Mouse (Mus musculus) limb, embryonic 10.5 days (tissue): ENCODE measurements around the gene Cib4. TPM values are rescaled to one million over a fixed set of nuclear protein-coding genes. Genes with fewer than 3 reads are reported as not detected.
A peak's percentile ranks its signal among the peaks of the same experiment; 100 is the strongest.

Experiments used
- DNase-seq: peaks from one replicate; pipeline ENCODE4 v3.0.0-alpha.2; 2017; ENCODE audit warnings: low spot score
- H3K27ac ChIP-seq: fragments of 300-500 bp; sonication (generic); 2 replicates; pipeline ENCODE4 v1.5.1; 2016; ENCODE audit warnings: mild to moderate bottlenecking
- H3K27me3 ChIP-seq: fragments of 300-500 bp; sonication (generic); 2 replicates; pipeline ENCODE4 v1.6.1; 2016; ENCODE audit warnings: low read depth, mild to moderate bottlenecking; ENCODE audit not compliant: poor library complexity, severe bottlenecking
- H3K36me3 ChIP-seq: fragments of 300-500 bp; sonication (generic); 2 replicates; pipeline ENCODE4 v1.6.1; 2016; ENCODE audit warnings: mild to moderate bottlenecking, moderate library complexity
- H3K4me1 ChIP-seq: fragments of 300-500 bp; sonication (generic); 2 replicates; pipeline ENCODE4 v1.6.1; 2016
- H3K4me3 ChIP-seq: fragments of 300-500 bp; sonication (generic); 2 replicates; pipeline ENCODE4 v1.5.1; 2016; ENCODE audit warnings: mild to moderate bottlenecking, moderate library complexity
- H3K9me3 ChIP-seq: fragments of 300-500 bp; sonication (generic); replicated peaks from 2 replicates; pipeline ENCODE4 v1.6.1; 2016; ENCODE audit warnings: mild to moderate bottlenecking
- WGBS: fragments of 180-500 bp; shearing (Covaris S2); methylation state at CpG from one replicate; pipeline ENCODE4 v1.1.7; 2016; 5-methylcytosine and 5-hydroxymethylcytosine counted together
- polyA plus RNA-seq: library from polyadenylated mRNA; unstranded; fragments of >200 nt; fragmentation: Nextera tagmentation; extraction: Ambion mirVana; gene quantifications from 2 replicates; pipeline ENCODE4 v1.2.1, GENCODE M21; 2016

Cib4 gene
- polyA plus RNA-seq: not detected in 2 replicates

DNA sequence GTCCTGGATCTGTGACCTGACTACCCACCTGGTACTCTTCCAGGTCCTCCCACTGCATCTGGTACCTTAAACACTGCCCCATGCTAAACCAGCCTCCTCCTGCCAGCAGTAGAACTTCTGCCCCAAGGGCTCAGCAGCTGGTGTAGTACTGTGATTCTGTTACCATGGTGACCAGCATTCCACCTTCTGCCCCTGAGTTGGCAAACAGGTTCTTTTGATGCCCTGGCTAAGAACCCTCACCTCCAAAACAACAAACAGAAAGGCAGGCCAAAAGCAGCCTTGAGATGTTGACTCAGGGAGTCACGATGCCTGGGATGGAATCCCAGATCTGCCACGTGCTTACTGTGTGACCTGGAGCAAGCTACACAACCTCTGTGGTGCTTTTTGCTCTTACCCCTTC lies at the start of gene Cib4:
TSS of gene Cib4 (minus strand) at position 139 of the 400 bp plus-strand sequence.
- no peak within 1 kb of the TSS for H3K4me3 ChIP-seq
- WGBS: 60% methylated on average over 2 of the region's 2 CpGs
- H3K36me3 ChIP-seq: no peaks in the 10 kb centered on the region
- no peak within 1 kb of the TSS for H3K27ac ChIP-seq
- no peak for DNase-seq
- peaks cover 10% of the 10 kb centered on the region for H3K4me1 ChIP-seq
- H3K9me3 ChIP-seq: no peaks in the 10 kb centered on the region
- H3K27me3 ChIP-seq: no peaks in the 10 kb centered on the region

GRCm38 (mm10) chr5:30594953-30595560 lies 49.4 kb upstream of the Cib4 start:
- H3K9me3 ChIP-seq: no peaks in the 10 kb centered on the region
- H3K36me3 ChIP-seq: no peaks in the 10 kb centered on the region
- peaks cover 20% of the 10 kb centered on the region for H3K4me1 ChIP-seq
- H3K4me3 ChIP-seq: no peak overlapping the region
- DNase-seq: no peak
- peaks cover 22% of the 10 kb centered on the region for H3K27me3 ChIP-seq
- WGBS: 56% methylated on average over 6 of the region's 6 CpGs
- no peak overlapping the region for H3K27ac ChIP-seq

GRCm38 (mm10) chr5:30593811-30594504 lies 48.3 kb upstream of the Cib4 start:
- Histone ChIP-seq H3K27me3 (peaks cover 33% of the 10 kb centered on the region), H3K4me3 (no peak overlapping the region), H3K36me3 (no peaks in the 10 kb centered on the region), H3K9me3 (no peaks in the 10 kb centered on the region), H3K4me1 (peaks cover 24% of the 10 kb centered on the region), H3K27ac (no peak overlapping the region)
- 41% methylated on average over 10 of the region's 10 CpGs for WGBS
- no peak for DNase-seq

DNA sequence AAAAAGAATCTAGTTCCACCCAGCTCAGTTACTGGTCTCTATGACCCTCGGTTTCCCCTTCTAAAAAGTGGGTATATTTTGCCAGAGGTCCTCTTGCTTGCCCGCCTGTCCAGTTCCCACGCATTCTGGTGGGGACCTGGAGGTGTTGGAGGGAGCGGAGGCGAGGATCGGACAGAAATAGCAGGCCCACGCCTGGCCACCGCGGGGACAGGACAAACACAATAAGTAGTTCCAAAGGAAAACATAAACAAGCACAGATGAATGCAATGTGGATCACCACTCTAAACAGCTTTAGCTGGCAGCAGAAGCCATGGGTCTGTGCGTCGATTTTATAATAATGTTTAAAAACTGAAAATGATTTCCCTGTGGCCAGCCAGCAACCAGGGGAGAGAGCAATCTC lies 47.7 kb upstream of the Cib4 start:
- DNase-seq: no peak
- H3K27me3 ChIP-seq: peaks cover 39% of the 10 kb centered on the region
- no peaks in the 10 kb centered on the region for H3K9me3 ChIP-seq
- H3K4me1 ChIP-seq: peaks cover 30% of the 10 kb centered on the region
- H3K36me3 ChIP-seq: no peaks in the 10 kb centered on the region
- no peak overlapping the region for H3K27ac ChIP-seq
- H3K4me3 ChIP-seq: no peak overlapping the region
- WGBS: 86% methylated on average over 11 of the region's 11 CpGs

DNA sequence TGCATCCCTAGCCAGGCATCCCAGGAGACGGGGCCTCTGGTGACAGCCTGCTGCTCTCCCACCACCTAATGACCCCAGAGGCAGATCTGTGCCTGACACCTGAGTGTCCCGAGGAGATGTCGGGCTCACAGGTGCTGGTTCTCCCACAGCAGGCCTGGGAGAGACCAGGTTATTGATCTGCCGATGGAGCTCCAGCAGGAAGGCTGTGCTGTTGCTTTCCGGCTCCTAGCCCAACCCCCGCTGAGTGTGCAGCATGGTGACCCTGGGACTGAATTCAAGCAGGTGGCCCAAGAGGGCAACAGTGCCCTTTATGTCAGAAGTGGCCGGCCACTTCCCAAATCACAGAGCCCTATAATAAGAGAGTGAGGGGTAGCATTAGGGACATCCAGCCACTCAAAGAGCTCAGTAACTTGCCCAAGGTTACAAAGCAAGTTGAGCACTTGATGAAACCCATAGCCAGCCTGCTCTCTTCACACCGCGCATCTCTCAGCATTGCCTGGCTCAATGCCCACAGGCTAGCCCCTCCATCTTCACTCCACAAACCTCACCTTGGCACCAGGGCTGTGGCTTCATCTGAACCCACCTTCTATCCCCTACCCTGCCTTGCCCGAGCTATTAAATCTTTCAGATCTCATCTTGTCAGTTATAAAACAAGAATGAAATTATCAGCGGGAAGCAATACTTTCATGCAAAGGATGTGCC lies 46.8 kb upstream of the Cib4 start:
- peaks cover 48% of the 10 kb centered on the region for H3K27me3 ChIP-seq
- H3K9me3 ChIP-seq: no peaks in the 10 kb centered on the region
- peaks cover 39% of the 10 kb centered on the region for H3K4me1 ChIP-seq
- no peak overlapping the region for H3K4me3 ChIP-seq
- no peak for DNase-seq
- no peaks in the 10 kb centered on the region for H3K36me3 ChIP-seq
- no peak overlapping the region for H3K27ac ChIP-seq
- WGBS: 81% methylated on average over 11 of the region's 11 CpGs

GRCm38 (mm10) chr5:30591786-30592185 lies 46.1 kb upstream of the Cib4 start:
- Histone ChIP-seq H3K27ac (no peak overlapping the region), H3K36me3 (no peaks in the 10 kb centered on the region), H3K4me1 (peaks cover 40% of the 10 kb centered on the region), H3K9me3 (no peaks in the 10 kb centered on the region), H3K4me3 (no peak overlapping the region), H3K27me3 (peaks cover 55% of the 10 kb centered on the region)
- WGBS: 78% methylated on average over 8 of the region's 8 CpGs
- DNase-seq: no peak

GRCm38 (mm10) chr5:30591205-30591731 lies 45.6 kb upstream of the Cib4 start:
- 51% methylated on average over 5 of the region's 5 CpGs for WGBS
- Histone ChIP-seq H3K27me3 (peaks cover 59% of the 10 kb centered on the region), H3K9me3 (no peaks in the 10 kb centered on the region), H3K27ac (no peak overlapping the region), H3K4me3 (no peak overlapping the region), H3K4me1 (peaks cover 40% of the 10 kb centered on the region), H3K36me3 (no peaks in the 10 kb centered on the region)
- no peak for DNase-seq

DNA sequence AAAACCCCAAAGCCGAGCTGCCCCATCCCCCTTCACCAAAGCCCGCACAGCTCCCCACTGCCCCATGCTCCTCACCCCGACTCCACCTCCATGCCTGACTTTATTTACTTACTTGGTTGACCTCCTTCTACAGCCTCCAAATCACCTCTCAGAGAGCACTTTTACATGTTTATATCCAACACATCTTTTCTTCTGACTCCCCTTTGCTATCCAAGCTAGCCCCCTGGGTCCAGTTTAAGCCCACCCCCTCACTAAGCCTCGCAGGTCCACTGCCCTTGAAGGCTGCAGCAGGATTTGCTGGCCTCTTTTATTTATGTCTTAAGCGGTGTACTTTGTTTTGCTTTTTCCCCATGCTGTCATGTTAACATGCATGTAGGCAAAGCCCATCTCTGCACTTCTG lies 44.6 kb upstream of the Cib4 start:
- no peaks in the 10 kb centered on the region for H3K36me3 ChIP-seq
- H3K27me3 ChIP-seq: peaks cover 68% of the 10 kb centered on the region
- no peak for DNase-seq
- no peak overlapping the region for H3K4me3 ChIP-seq
- H3K4me1 ChIP-seq: peaks cover 37% of the 10 kb centered on the region
- WGBS: 76% methylated on average over 5 of the region's 5 CpGs
- H3K27ac ChIP-seq: no peak overlapping the region
- H3K9me3 ChIP-seq: no peaks in the 10 kb centered on the region

DNA sequence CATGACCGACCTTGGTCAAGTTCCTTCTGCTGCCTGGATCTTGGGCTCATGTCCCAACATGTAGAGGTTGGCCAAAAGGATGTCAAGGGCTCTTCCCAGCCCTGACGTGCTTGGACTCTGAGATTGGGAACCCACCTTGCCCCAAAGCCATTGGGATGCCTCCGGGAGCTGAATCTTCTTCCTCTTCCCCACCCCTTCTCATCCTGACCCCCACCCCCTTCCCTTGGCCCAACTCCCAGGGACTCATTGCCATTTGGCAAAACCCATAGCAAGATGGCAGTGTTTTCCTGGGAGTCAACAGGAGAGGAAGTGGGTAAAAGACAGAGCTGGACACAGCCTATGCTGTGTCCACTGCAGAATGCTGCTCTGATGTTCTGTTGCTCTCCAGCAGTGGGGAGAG lies 43.9 kb upstream of the Cib4 start:
- Histone ChIP-seq H3K4me3 (no peak overlapping the region), H3K9me3 (no peaks in the 10 kb centered on the region), H3K27me3 (peaks cover 72% of the 10 kb centered on the region), H3K4me1 (peaks cover 30% of the 10 kb centered on the region), H3K27ac (no peak overlapping the region), H3K36me3 (no peaks in the 10 kb centered on the region)
- 73% methylated on average over 3 of the region's 3 CpGs for WGBS
- DNase-seq: no peak

GRCm38 (mm10) chr5:30589069-30589468 lies 43.4 kb upstream of the Cib4 start:
- no peak for DNase-seq
- peak overlapping the region; percentile 55 for H3K4me3 ChIP-seq
- H3K36me3 ChIP-seq: no peaks in the 10 kb centered on the region
- H3K4me1 ChIP-seq: peaks cover 27% of the 10 kb centered on the region
- H3K27ac ChIP-seq: no peak overlapping the region
- no peaks in the 10 kb centered on the region for H3K9me3 ChIP-seq
- peaks cover 72% of the 10 kb centered on the region for H3K27me3 ChIP-seq
- 58% methylated on average over 4 of the region's 4 CpGs for WGBS

- H3K27ac ChIP-seq: no peak overlapping the region
- under 1% methylated on average over 70 of the region's 70 CpGs for WGBS
These were observed 42.8 kb upstream of the Cib4 start for GRCm38 (mm10) chr5:30588301-30588968.

DNA sequence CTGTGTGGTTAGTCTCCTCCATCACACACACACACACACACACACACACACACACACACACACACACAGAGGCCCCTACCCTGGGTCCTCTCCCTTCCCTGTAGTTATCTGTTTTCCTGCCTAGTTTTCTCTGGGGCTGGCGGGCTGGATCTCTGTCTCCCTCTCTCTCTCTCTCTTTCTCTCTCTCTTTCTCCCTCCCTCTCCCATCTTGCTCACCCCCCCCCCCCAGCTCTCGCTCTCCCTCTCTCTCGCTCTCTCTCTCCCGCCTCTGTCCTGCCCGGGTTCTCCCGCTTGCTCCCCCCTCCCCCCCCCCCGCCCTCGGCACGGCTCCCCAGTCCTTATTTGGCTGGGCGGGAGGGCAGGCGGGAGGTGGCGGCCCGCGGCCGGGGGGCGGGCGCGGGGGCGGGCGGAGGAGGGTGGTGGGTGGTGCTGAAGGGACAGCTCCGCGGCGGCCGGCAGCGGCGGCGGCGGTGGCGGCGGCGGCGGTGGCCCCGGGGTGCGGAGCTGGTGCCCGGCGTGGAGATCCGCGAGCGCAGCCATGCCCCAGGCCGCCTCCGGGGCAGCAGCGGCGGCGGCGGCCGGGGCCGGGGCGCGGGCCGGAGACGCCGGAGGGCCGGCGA lies 42.2 kb upstream of the Cib4 start, which contains the start of gene Kcnk3:
TSS of gene Kcnk3 (plus strand) at position 490 of the 620 bp plus-strand sequence.
- H3K9me3 ChIP-seq: no peaks in the 10 kb centered on the region
- H3K4me3 ChIP-seq: peak within 1 kb of the TSS; percentile 55
- 7% methylated on average over 38 of the region's 54 CpGs for WGBS
- H3K4me1 ChIP-seq: peaks cover 20% of the 10 kb centered on the region
- peak; percentile 87 for DNase-seq
- peaks cover 72% of the 10 kb centered on the region for H3K27me3 ChIP-seq
- H3K36me3 ChIP-seq: no peaks in the 10 kb centered on the region
- H3K27ac ChIP-seq: no peak within 1 kb of the TSS

More at GRCm38 (mm10) chr5:30588301-30588968, 42.8 kb upstream of the Cib4 start:
- Histone ChIP-seq H3K4me3 (peak overlapping the region; percentile 55), H3K9me3 (no peaks in the 10 kb centered on the region), H3K4me1 (peaks cover 21% of the 10 kb centered on the region), H3K36me3 (no peaks in the 10 kb centered on the region), H3K27me3 (peaks cover 72% of the 10 kb centered on the region)
- DNase-seq: peak; percentile 66
